Mouse (Mus musculus): Measurements from ENCODE around the gene Wbp2.

- TF ChIP-seq POLR2A (IDR thresholded peaks at IDR 0.05; ENCODE audit: insufficient read length, low read depth) = no peak
- TF ChIP-seq USF1 (IDR thresholded peaks at IDR 0.05; ENCODE audit: low read depth) = no peak
- no peak for TF ChIP-seq POLR2AphosphoS2 (IDR thresholded peaks at IDR 0.05; ENCODE audit: insufficient read length, low read depth)
- no peak for TF ChIP-seq MYOD1 (IDR thresholded peaks at IDR 0.05; ENCODE audit: control insufficient read depth in 1 of 3, insufficient read length in 2 of 3, low read depth in 2 of 3)
- no peak for TF ChIP-seq REST (IDR thresholded peaks at IDR 0.05; ENCODE audit: insufficient read depth, insufficient read length)
- no peak for TF ChIP-seq E2F4 (IDR thresholded peaks at IDR 0.05; ENCODE audit: insufficient read depth)
Measured at GRCm38 (mm10) chr11:116117241-116117640, 30.4 kb upstream of the Wbp2 start.

Data from myocyte (in vitro differentiated cells).